11 mouse cellular contexts compared by ENCODE assay signal in the genomic region with DNA sequence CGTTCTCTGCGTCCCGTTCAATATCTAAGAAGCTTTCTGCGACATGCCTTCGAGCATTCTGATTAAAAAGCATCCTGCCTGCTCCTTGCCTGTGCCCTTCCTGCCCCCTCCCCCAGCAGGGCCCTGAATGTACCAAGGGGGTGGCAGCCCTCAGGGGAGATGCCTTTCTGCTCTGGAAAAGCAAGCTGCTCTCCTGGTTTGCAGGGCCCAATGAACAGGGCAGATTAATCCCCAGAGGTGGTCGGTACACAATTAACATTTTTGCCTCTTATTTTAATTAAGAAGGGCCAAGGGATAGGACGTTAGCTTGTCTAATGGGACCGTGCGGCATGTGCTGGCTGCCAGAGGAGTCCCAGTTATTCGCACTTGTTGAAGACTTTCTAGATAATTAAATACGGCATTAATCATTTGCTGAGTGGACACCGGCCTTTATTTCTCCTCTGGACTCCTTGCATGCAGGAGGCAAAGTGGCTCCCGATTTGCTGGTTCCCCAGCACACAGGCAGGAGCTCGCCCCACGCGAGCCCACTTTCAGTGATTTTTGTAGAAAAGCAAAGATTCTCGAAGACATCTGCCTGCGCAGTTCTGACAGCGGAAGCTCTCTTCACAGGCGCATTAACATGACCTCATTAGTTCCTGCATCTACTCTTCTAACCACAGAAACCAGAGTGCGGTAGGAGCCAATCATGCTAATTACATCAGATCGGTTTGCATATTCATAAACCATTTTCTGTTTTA.
DNase-seq lines count a peak whose midpoint lies in the region; ATAC-seq lines count a peak whose summit lies in the region.
"Had no signal": no experiment of that assay in that cellular context is flagged by ENCODE, and none has a peak within 500 bp of the region (broad histone marks: within the 10 kb centered on the region; RNA-seq: fewer than 3 reads in every experiment).

No protein-coding gene starts in this region.

- no peaks in the 10 kb centered on the region for H3K36me3 ChIP-seq in embryonic facial prominence, embryonic 11.5 days (replicated peaks; ENCODE audit: control insufficient read depth, insufficient read depth, low read depth, low read length)
- H3K36me3 ChIP-seq in hindbrain, embryonic 11.5 days (ENCODE audit: control insufficient read depth, insufficient read depth, low read length): no peaks in the 10 kb centered on the region
- no peaks in the 10 kb centered on the region for H3K36me3 ChIP-seq in midbrain, embryonic 15.5 days (replicated peaks)
- H3K36me3 ChIP-seq: heart, embryonic 10.5 days; limb, embryonic 13.5 days had no signal

- H3K9me3 ChIP-seq in embryonic facial prominence, embryonic 11.5 days (replicated peaks; ENCODE audit: control insufficient read depth, low read length): no peaks in the 10 kb centered on the region
- H3K9me3 ChIP-seq in hindbrain, embryonic 11.5 days (ENCODE audit: control insufficient read depth, low read length): no peaks in the 10 kb centered on the region
- no peaks in the 10 kb centered on the region for H3K9me3 ChIP-seq in midbrain, embryonic 15.5 days
- H3K9me3 ChIP-seq: heart, embryonic 10.5 days; limb, embryonic 13.5 days had no signal

- H3K4me3 ChIP-seq in embryonic facial prominence, embryonic 11.5 days (ENCODE audit: low read depth, low read length): no peak overlapping the region
- no peak overlapping the region for H3K4me3 ChIP-seq in hindbrain, embryonic 11.5 days (ENCODE audit: low read depth, low read length)
- H3K4me3 ChIP-seq in midbrain, embryonic 15.5 days: no peak overlapping the region
- H3K4me3 ChIP-seq: heart, embryonic 10.5 days; limb, embryonic 13.5 days had no signal

- H3K4me1 ChIP-seq in embryonic facial prominence, embryonic 11.5 days (ENCODE audit: control insufficient read depth, insufficient read depth, low read length): peaks cover 3% of the 10 kb centered on the region; the same call in 1 of the 2 replicates
- H3K4me1 ChIP-seq in hindbrain, embryonic 11.5 days (replicated peaks; ENCODE audit: control insufficient read depth, insufficient read depth, low read length): peaks cover 3% of the 10 kb centered on the region; the same call in 1 of the 2 replicates
- H3K4me1 ChIP-seq in midbrain, embryonic 15.5 days: peaks cover 36% of the 10 kb centered on the region
- H3K4me1 ChIP-seq: heart, embryonic 10.5 days had no signal

- no peaks in the 10 kb centered on the region; the same call in 1 of the 2 replicates for H3K27me3 ChIP-seq in embryonic facial prominence, embryonic 11.5 days (ENCODE audit: control insufficient read depth, insufficient read depth, low read length)
- H3K27me3 ChIP-seq in hindbrain, embryonic 11.5 days (ENCODE audit: control insufficient read depth, insufficient read depth, low read length): no peaks in the 10 kb centered on the region
- H3K27me3 ChIP-seq in midbrain, embryonic 15.5 days (replicated peaks): 0 out of 2 replicates have a peak, but pooled peaks cover 5% of the 10 kb centered on the region

- ATAC-seq in embryonic facial prominence, embryonic 11.5 days (replicated peaks; ENCODE audit: insufficient number of reproducible peaks, low FRiP score, low TSS enrichment, low read depth): no peak
- peak; percentile 38; the same call in 1 of the 2 replicates for ATAC-seq in hindbrain, embryonic 11.5 days (ENCODE audit: low FRiP score)
- peak; percentile 51; the same call in 1 of the 2 replicates for ATAC-seq in midbrain, embryonic 15.5 days (replicated peaks)

- no peak overlapping the region for H3K9ac ChIP-seq in embryonic facial prominence, embryonic 11.5 days (replicated peaks; ENCODE audit: low read length)
- no peak overlapping the region for H3K9ac ChIP-seq in hindbrain, embryonic 11.5 days (ENCODE audit: low read depth, low read length)
- H3K9ac ChIP-seq in midbrain, embryonic 15.5 days: no peak overlapping the region
- H3K9ac ChIP-seq: limb, embryonic 13.5 days; lung, embryonic 14.5 days had no signal

- peak; percentile 53 for DNase-seq in brain, adult 2 months (ENCODE audit: low read depth, low spot score)
- DNase-seq in embryonic facial prominence, embryonic 11.5 days (ENCODE audit: low spot score): peak; percentile 14
- no peak for DNase-seq in hindbrain, embryonic 11.5 days (ENCODE audit: low spot score)
- no peak for DNase-seq in ovary, postnatal 10 days (ENCODE audit: low spot score)
- no peak for DNase-seq in kidney, adult 18-20 months
- DNase-seq in adrenal gland, postnatal 4 days (ENCODE audit: low spot score in 2 of 2): no peak
- DNase-seq: lung, embryonic 14.5 days; right cerebral cortex, postnatal 25 days had no signal

- no peak overlapping the region for H3K27ac ChIP-seq in embryonic facial prominence, embryonic 11.5 days (replicated peaks; ENCODE audit: low read depth, low read length)
- no peak overlapping the region for H3K27ac ChIP-seq in hindbrain, embryonic 11.5 days (ENCODE audit: low read depth, low read length)
- peak overlapping the region; percentile 57; the same call in 1 of the 2 replicates for H3K27ac ChIP-seq in midbrain, embryonic 15.5 days
- H3K27ac ChIP-seq: heart, embryonic 10.5 days; limb, embryonic 13.5 days had no signal

- H3K4me2 ChIP-seq in embryonic facial prominence, embryonic 11.5 days (ENCODE audit: low read depth, low read length): no peak overlapping the region
- H3K4me2 ChIP-seq in hindbrain, embryonic 11.5 days (replicated peaks; ENCODE audit: low read depth, low read length): peak overlapping the region; percentile 5; the same call in 1 of the 2 replicates
- H3K4me2 ChIP-seq in midbrain, embryonic 15.5 days: peak overlapping the region; percentile 19; the same call in 1 of the 2 replicates
- H3K4me2 ChIP-seq: limb, embryonic 13.5 days; lung, embryonic 14.5 days had no signal

- WGBS in embryonic facial prominence, embryonic 11.5 days: 20% methylated on average over 22 of the region's 22 CpGs
- whole genome bisulfite sequencing in hindbrain, embryonic 11.5 days: 31% methylated on average over 22 of the region's 22 CpGs
- 12% methylated on average over 22 of the region's 22 CpGs for WGBS in midbrain, embryonic 15.5 days

Comparison
In these comparisons a context has a peak if more than half of its experiments do, and no peak if none do; other contexts are left out.
1. DNase-seq: peak in brain, adult 2 months (single experiment) and embryonic facial prominence, embryonic 11.5 days (single experiment); none in hindbrain, embryonic 11.5 days (single experiment), ovary, postnatal 10 days (single experiment), kidney, adult 18-20 months (single experiment) and adrenal gland, postnatal 4 days (0 of 2).